Mouse (Mus musculus) ES-Bruce4 (cell line): ENCODE measurements around the gene Sgpp1. TPM values are rescaled to one million over a fixed set of nuclear protein-coding genes. Genes with fewer than 3 reads are reported as not detected.

ENCODE experiments used
- H3K27ac ChIP-seq: 2 replicates; pipeline ENCODE4 v1.5.1; 2012; ENCODE audit warnings: low read length, inconsistent platforms; ENCODE audit not compliant: insufficient read depth
- H3K27me3 ChIP-seq: 2 replicates; pipeline ENCODE4 v1.6.1; 2012; ENCODE audit warnings: mild to moderate bottlenecking, low read length, inconsistent platforms; ENCODE audit not compliant: control insufficient read depth, poor library complexity, insufficient read depth, severe bottlenecking
- H3K36me3 ChIP-seq: 2 replicates; pipeline ENCODE4 v1.6.1; 2012; ENCODE audit warnings: inconsistent platforms, mild to moderate bottlenecking, low read length, moderate library complexity; ENCODE audit not compliant: control insufficient read depth, poor library complexity, insufficient read depth, severe bottlenecking
- H3K4me1 ChIP-seq: one replicate; pipeline ENCODE4 v1.8.1; 2011; ENCODE audit warnings: low read length; ENCODE audit not compliant: control insufficient read depth, insufficient read depth
- H3K4me3 ChIP-seq: 2 replicates; pipeline ENCODE4 v1.5.1; 2011; ENCODE audit warnings: low read depth, mild to moderate bottlenecking, low read length
- H3K9ac ChIP-seq: 2 replicates; pipeline ENCODE4 v1.6.1; 2012; ENCODE audit warnings: low read depth, mild to moderate bottlenecking, inconsistent platforms; ENCODE audit not compliant: poor library complexity, severe bottlenecking
- H3K9me3 ChIP-seq: replicated peaks from 2 replicates; pipeline ENCODE4 v1.6.1; 2012; ENCODE audit warnings: mild to moderate bottlenecking, low read length, inconsistent platforms; ENCODE audit not compliant: control insufficient read depth, poor library complexity, insufficient read depth, severe bottlenecking
- CTCF ChIP-seq: IDR thresholded peaks from one replicate; pipeline ENCODE4 v1.8.1; 2011; ENCODE audit warnings: low read depth, low read length
- EP300 ChIP-seq: IDR thresholded peaks from 2 replicates; pipeline ENCODE4 v1.6.1; 2011; ENCODE audit warnings: low read depth, low read length; ENCODE audit not compliant: insufficient read depth
- POLR2A ChIP-seq: IDR thresholded peaks from one replicate; pipeline ENCODE4 v1.8.1; 2011; ENCODE audit warnings: low read length; ENCODE audit not compliant: insufficient read depth
- polyA plus RNA-seq: library from polyadenylated mRNA; stranded (reverse); fragments of >200 nt; gene quantifications from 2 replicates; pipeline ENCODE4 v1.2.4, GENCODE M21; 2011; ENCODE audit warnings: low read depth; ENCODE audit not compliant: missing spikeins, insufficient read depth, insufficient read length

Sgpp1 gene
- polyA plus RNA-seq, 1 experiment: 13.7 TPM

DNA sequence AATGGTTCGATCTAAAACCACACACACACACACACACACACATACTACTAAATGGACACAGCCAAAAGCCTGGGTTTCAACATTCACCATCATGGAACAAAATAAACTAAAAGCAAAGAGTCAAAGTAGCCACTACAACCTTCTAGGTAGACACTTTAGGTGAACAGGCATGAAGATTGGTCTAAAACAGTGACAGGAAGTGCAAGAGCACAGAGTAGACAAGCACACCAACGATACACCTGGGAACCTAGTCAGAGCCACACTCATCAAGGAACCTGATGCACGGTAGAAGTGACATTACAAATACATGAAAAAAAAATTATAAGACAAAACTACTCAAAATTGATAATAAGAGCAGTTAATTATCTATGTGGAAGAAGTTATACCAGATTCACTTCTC, 4.0 kb downstream of the Sgpp1 start:
- no peak overlapping the region for H3K27ac ChIP-seq
- 0 out of 2 replicates have a peak, but pooled peaks cover 2% of the 10 kb centered on the region for H3K9me3 ChIP-seq
- peaks cover 1% of the 10 kb centered on the region for H3K27me3 ChIP-seq
- H3K9ac ChIP-seq: no peak overlapping the region
- no peaks in the 10 kb centered on the region for H3K36me3 ChIP-seq
- TF ChIP-seq EP300 (no peak), CTCF (no peak), POLR2A (no peak)
- no peak overlapping the region for H3K4me3 ChIP-seq
- peaks cover 1% of the 10 kb centered on the region for H3K4me1 ChIP-seq

DNA sequence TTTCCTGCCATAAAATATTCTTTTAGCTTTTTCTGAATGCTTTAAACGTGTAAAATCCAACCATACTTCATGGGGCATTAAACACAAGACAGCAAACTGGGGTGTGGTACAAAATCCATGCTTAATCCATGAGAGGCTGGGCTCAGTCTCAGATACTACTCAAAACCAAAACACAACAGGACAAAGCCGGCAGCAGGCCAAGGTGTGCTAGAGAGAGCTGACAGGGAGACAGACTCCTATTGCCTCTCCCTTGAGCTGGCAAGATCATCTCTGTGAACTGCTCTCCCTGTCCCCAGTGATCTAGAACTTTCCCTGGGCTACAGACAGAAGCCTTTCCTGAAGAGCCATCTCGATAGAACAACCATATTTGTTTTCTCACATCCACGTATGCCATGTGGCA, 5.1 kb downstream of the Sgpp1 start:
- Histone ChIP-seq H3K27ac (no peak overlapping the region), H3K9me3 (0 out of 2 replicates have a peak, but pooled peaks cover 2% of the 10 kb centered on the region), H3K4me3 (no peak overlapping the region), H3K27me3 (peaks cover 1% of the 10 kb centered on the region), H3K9ac (no peak overlapping the region), H3K4me1 (peaks cover 3% of the 10 kb centered on the region), H3K36me3 (no peaks in the 10 kb centered on the region)
- TF ChIP-seq POLR2A (no peak), EP300 (no peak), CTCF (no peak)

DNA sequence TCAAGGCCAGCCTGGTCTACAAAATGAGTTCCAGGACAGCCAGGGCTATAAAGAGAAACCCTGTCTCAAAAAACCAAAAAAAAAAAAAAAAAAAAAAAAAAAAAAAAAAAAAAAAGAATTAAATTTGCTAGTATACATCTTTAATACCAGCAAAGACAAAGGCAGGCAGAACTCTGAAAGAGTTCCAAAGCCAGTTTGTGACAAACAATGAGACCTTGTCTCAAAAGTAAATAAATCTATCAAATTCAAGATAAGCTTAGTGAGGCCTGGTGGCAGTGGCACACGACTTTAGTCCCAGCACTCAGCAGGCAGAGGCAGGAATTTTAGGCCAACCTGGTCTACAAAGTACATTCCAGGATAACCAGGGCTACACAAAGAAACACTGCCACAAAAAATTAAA, 5.7 kb downstream of the Sgpp1 start:
- Histone ChIP-seq H3K4me1 (peaks cover 3% of the 10 kb centered on the region), H3K9ac (no peak overlapping the region), H3K9me3 (0 out of 2 replicates have a peak, but pooled peaks cover 2% of the 10 kb centered on the region), H3K27me3 (peaks cover 1% of the 10 kb centered on the region), H3K27ac (no peak overlapping the region), H3K36me3 (no peaks in the 10 kb centered on the region), H3K4me3 (no peak overlapping the region)
- TF ChIP-seq POLR2A: no peak
- no peak for TF ChIP-seq EP300
- no peak for TF ChIP-seq CTCF

DNA sequence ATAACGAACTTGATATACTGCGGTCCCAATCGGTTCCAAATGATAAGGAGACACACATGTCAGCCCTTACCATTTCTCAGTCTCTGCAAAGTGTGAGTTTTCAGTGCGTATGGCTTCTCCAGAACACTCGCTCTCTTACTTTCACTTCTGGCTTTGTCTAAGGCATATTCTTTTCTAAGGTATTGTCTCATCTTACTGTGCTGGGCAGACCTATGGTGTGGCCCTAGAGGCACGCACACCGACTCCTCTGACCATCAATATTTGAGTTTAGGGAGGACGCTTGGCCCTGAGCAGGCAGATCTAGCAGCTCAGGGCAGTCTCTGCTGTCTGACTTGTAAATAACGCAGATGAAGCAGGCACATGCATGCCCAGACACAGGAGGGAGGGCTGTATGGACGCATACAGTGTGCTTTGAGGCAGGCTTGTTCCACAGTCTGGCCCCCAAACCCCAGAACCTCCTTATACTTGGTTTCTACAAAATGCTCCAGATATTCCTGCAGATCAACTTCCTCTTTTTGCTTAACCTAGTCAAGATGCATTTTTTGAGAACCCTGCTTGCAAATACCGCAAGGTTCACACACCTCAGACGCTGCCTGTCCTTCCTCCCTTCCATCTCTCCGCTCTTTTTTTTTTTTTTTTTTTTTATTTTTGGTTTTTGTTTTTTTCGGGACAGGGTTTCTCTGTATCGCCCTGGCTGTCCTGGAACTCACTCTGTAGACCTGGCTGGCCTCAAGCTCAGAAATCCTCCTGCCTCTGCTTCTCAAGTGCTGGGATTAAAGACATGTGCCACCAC, 8.0 kb downstream of the Sgpp1 start:
- Histone ChIP-seq H3K4me1 (peaks cover 2% of the 10 kb centered on the region), H3K27me3 (no peaks in the 10 kb centered on the region)
- no peak for TF ChIP-seq POLR2A
- TF ChIP-seq EP300: no peak
- TF ChIP-seq CTCF: no peak

DNA sequence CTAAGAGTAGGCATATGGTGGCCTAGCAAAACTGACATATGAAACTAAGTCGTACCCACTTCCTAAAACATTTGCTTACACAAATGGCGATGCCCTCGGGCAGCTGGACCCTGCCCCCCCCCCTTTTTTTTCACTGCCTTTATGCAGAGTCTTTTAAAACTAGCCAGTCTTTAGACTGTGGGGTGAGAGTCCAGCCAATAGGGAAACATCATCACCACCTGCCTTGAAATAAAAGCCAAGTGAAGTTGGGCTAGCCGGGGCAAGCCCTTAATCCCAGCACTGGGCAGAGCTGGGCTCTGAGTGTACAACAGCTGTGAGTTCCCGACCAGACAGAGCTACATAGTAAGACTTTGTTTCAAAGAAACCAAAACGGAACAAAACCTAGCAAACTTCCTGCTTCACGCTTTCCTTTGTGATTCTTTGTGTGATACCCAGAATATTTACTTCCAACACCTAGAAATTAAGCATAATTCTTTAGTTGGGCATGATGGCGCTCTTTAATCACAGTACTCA, 9.1 kb downstream of the Sgpp1 start:
- H3K27me3 ChIP-seq: no peaks in the 10 kb centered on the region
- peak overlapping the region; percentile 81 for H3K27ac ChIP-seq
- no peak overlapping the region for H3K4me3 ChIP-seq
- H3K36me3 ChIP-seq: no peaks in the 10 kb centered on the region
- peak; percentile 70 for TF ChIP-seq EP300
- TF ChIP-seq CTCF: no peak
- peaks cover 2% of the 10 kb centered on the region for H3K4me1 ChIP-seq
- H3K9me3 ChIP-seq: 0 out of 2 replicates have a peak, but pooled peaks cover 2% of the 10 kb centered on the region
- peak overlapping the region; percentile 77 for H3K9ac ChIP-seq

More for the DNA sequence above, 8.0 kb downstream of the Sgpp1 start:
- Histone ChIP-seq H3K9ac (no peak overlapping the region), H3K9me3 (0 out of 2 replicates have a peak, but pooled peaks cover 2% of the 10 kb centered on the region), H3K27ac (no peak overlapping the region), H3K4me3 (no peak overlapping the region), H3K36me3 (no peaks in the 10 kb centered on the region)
